Mouse (Mus musculus): ENCODE results near the gene Apip.

Apip gene

GRCm38 (mm10) chr2:103073219-103073982 lies at the start of gene Apip, which contains the start of gene Pdhx:
Gene Apip (plus strand): TSS chr2:103073675.
Gene Pdhx (minus strand): TSS chr2:103073513.
- DNase-seq = peak; percentile 100

- DNase-seq = no peak
Measured at GRCm38 (mm10) chr2:103037831-103038230, 35.6 kb upstream of the Apip start.

GRCm38 (mm10) chr2:103040896-103041295 lies 32.6 kb upstream of the Apip start:
- no peak for DNase-seq

GRCm38 (mm10) chr2:103045286-103045685 lies 28.2 kb upstream of the Apip start:
- DNase-seq = no peak

GRCm38 (mm10) chr2:103051937-103052893 lies 21.3 kb upstream of the Apip start:
- no peak for DNase-seq

GRCm38 (mm10) chr2:103055820-103056219 lies 17.7 kb upstream of the Apip start:
- DNase-seq = no peak

GRCm38 (mm10) chr2:103058266-103058665 lies 15.2 kb upstream of the Apip start:
- DNase-seq = no peak

- peak; percentile 9 to 21 for DNase-seq
Measured at GRCm38 (mm10) chr2:103062865-103063264, 10.6 kb upstream of the Apip start.

- DNase-seq = no peak
Measured at GRCm38 (mm10) chr2:103066683-103067551, 6.6 kb upstream of the Apip start.

- no peak for DNase-seq
Measured at GRCm38 (mm10) chr2:103067552-103068207, 5.8 kb upstream of the Apip start.

GRCm38 (mm10) chr2:103068602-103069001 lies 4.9 kb upstream of the Apip start:
- no peak for DNase-seq

- no peak for DNase-seq
Measured at GRCm38 (mm10) chr2:103069752-103070405, 3.6 kb upstream of the Apip start.

GRCm38 (mm10) chr2:103070586-103070985 lies 2.9 kb upstream of the Apip start:
- DNase-seq = no peak

GRCm38 (mm10) chr2:103081117-103081516 lies 7.6 kb downstream of the Apip start:
- DNase-seq = no peak

GRCm38 (mm10) chr2:103081706-103082105 lies 8.2 kb downstream of the Apip start:
- DNase-seq = no peak

- DNase-seq = no peak
Measured at GRCm38 (mm10) chr2:103082853-103083252, 9.4 kb downstream of the Apip start.

- no peak for DNase-seq
Measured at GRCm38 (mm10) chr2:103084451-103084850, 11.0 kb downstream of the Apip start.

- no peak for DNase-seq
Measured at GRCm38 (mm10) chr2:103085633-103086032, 12.2 kb downstream of the Apip start.

- DNase-seq = no peak
Measured at GRCm38 (mm10) chr2:103086432-103086831, 13.0 kb downstream of the Apip start.

- no peak for DNase-seq
Measured at GRCm38 (mm10) chr2:103088099-103088498, 14.6 kb downstream of the Apip start.

- no peak for DNase-seq
Measured at GRCm38 (mm10) chr2:103089521-103089920, 16.0 kb downstream of the Apip start.

Data from thymus, postnatal 36 days (tissue).